Mouse (Mus musculus) testis, adult 2 months (tissue): Measurements from ENCODE around the gene Slc39a11.

Source experiments
- CTCF ChIP-seq: fragments of 200-500 bp; IDR thresholded peaks from 2 replicates; pipeline ENCODE4 v1.5.1; 2012; ENCODE audit warnings: low read depth, mild to moderate bottlenecking, inconsistent platforms, low read length, moderate library complexity; ENCODE audit not compliant: control insufficient read depth, insufficient read depth, insufficient replicate concordance
- POLR2A ChIP-seq: fragments of 200-500 bp; IDR thresholded peaks from 2 replicates; pipeline ENCODE4 v1.6.1; 2012; ENCODE audit warnings: low read depth, mild to moderate bottlenecking, inconsistent platforms, low read length, moderate library complexity; ENCODE audit not compliant: control insufficient read depth

DNA sequence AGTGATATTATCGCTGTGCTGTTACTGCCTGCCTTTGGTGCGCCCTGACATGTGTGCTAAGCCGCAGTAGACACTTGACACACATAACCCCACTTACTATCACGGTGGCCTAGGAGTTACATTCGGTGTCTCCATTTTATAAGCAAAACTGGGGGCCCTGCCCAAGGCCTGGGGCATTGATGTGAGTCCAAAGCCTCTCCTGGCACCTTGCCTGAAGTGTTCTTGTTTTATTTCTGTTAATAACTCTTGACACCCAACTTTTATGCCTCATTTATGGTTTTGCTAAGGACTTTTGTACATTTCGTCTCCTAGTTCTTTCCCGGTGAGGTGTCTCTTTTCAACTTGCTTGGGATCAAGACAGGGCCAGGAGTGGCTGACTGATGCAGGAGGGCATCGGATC lies 373.4 kb downstream of the Slc39a11 start:
- TF ChIP-seq CTCF, result no peak
- TF ChIP-seq POLR2A, result no peak
